25 mouse cellular contexts compared by ENCODE assay signal in genomic region chr8:86449870-86450515, GRCm38 (mm10).
DNase-seq lines count a peak whose midpoint lies in the region; ATAC-seq and TF ChIP-seq lines count a peak whose summit lies in the region.
"Had no signal": no experiment of that assay in that cellular context is flagged by ENCODE, and none has a peak within 500 bp of the region (broad histone marks: within the 10 kb centered on the region; RNA-seq: fewer than 3 reads in every experiment).

No protein-coding gene starts in this region.

- H3K9me3 ChIP-seq in intestine, embryonic 14.5 days (ENCODE audit: control insufficient read depth, low read length): no peaks in the 10 kb centered on the region
- H3K9me3 ChIP-seq in intestine, postnatal 0 days (ENCODE audit: control insufficient read depth): no peaks in the 10 kb centered on the region
- H3K9me3 ChIP-seq in limb, embryonic 10.5 days (replicated peaks): no peaks in the 10 kb centered on the region
- no peaks in the 10 kb centered on the region for H3K9me3 ChIP-seq in kidney, embryonic 16.5 days (ENCODE audit: low read length)
- H3K9me3 ChIP-seq: embryonic facial prominence, embryonic 12.5 days; embryonic facial prominence, embryonic 15.5 days; forebrain, embryonic 12.5 days; forebrain, embryonic 15.5 days; G1E; hindbrain, embryonic 15.5 days; intestine, embryonic 15.5 days had no signal

- peak; percentile 16 for DNase-seq in intestine, embryonic 14.5 days (ENCODE audit: low spot score)
- peak; percentile 97 for DNase-seq in 3T3-L1 (ENCODE audit: low read depth, low spot score)
- DNase-seq in NIH3T3 (ENCODE audit: low read depth): peak; percentile 80
- peak; percentile 10 for DNase-seq in limb, embryonic 10.5 days (ENCODE audit: low spot score)
- no peak for DNase-seq in cerebellum, adult 9-11 months
- no peak for DNase-seq in kidney, adult 8-10 months
- DNase-seq: adrenal gland, postnatal 10 days; adrenal gland, postnatal 36 days; cerebellum, adult 18-20 months; cerebellum, adult 9-10 months; cerebellum, postnatal 25 days; gastrocnemius, postnatal 25 days; heart, adult 18-20 months; kidney, adult 18-20 months had no signal

- H3K9ac ChIP-seq in intestine, embryonic 14.5 days (ENCODE audit: low read length): no peak overlapping the region
- no peak overlapping the region for H3K9ac ChIP-seq in intestine, postnatal 0 days (ENCODE audit: low read depth, low read length)
- H3K9ac ChIP-seq in kidney, embryonic 16.5 days (replicated peaks; ENCODE audit: low read length): no peak overlapping the region
- H3K9ac ChIP-seq: embryonic facial prominence, embryonic 12.5 days; embryonic facial prominence, embryonic 15.5 days; forebrain, embryonic 12.5 days; forebrain, embryonic 15.5 days; hindbrain, embryonic 12.5 days; hindbrain, embryonic 15.5 days; intestine, embryonic 15.5 days had no signal

- no peak for ATAC-seq in intestine, embryonic 14.5 days (replicated peaks; ENCODE audit: low FRiP score, low TSS enrichment, low read depth)
- ATAC-seq in intestine, postnatal 0 days: no peak
- no peak for ATAC-seq in kidney, embryonic 16.5 days (ENCODE audit: low FRiP score, low TSS enrichment)
- ATAC-seq: forebrain, embryonic 15.5 days; intestine, embryonic 15.5 days had no signal

- no peaks in the 10 kb centered on the region for H3K36me3 ChIP-seq in intestine, embryonic 14.5 days (ENCODE audit: control insufficient read depth, insufficient read depth, low read length)
- H3K36me3 ChIP-seq in intestine, postnatal 0 days (ENCODE audit: control insufficient read depth, insufficient read depth): no peaks in the 10 kb centered on the region
- no peaks in the 10 kb centered on the region for H3K36me3 ChIP-seq in limb, embryonic 10.5 days
- no peaks in the 10 kb centered on the region for H3K36me3 ChIP-seq in kidney, embryonic 16.5 days (ENCODE audit: insufficient read depth, low read length)
- H3K36me3 ChIP-seq: embryonic facial prominence, embryonic 12.5 days; embryonic facial prominence, embryonic 15.5 days; forebrain, embryonic 12.5 days; forebrain, embryonic 15.5 days; G1E; hindbrain, embryonic 12.5 days; hindbrain, embryonic 15.5 days; intestine, embryonic 15.5 days had no signal

- no peak for TF ChIP-seq CTCF in intestine, postnatal 0 days (IDR thresholded peaks at IDR 0.05; ENCODE audit: low read depth)

- no peak overlapping the region for H3K4me2 ChIP-seq in intestine, embryonic 14.5 days (ENCODE audit: low read length)
- H3K4me2 ChIP-seq in intestine, postnatal 0 days (replicated peaks; ENCODE audit: low read depth): no peak overlapping the region
- H3K4me2 ChIP-seq in kidney, embryonic 16.5 days (replicated peaks; ENCODE audit: low read depth, low read length): no peak overlapping the region
- H3K4me2 ChIP-seq: embryonic facial prominence, embryonic 12.5 days; embryonic facial prominence, embryonic 15.5 days; forebrain, embryonic 12.5 days; forebrain, embryonic 15.5 days; hindbrain, embryonic 12.5 days; hindbrain, embryonic 15.5 days; intestine, embryonic 15.5 days had no signal

- no peaks in the 10 kb centered on the region for H3K4me1 ChIP-seq in intestine, embryonic 14.5 days (replicated peaks; ENCODE audit: control insufficient read depth, insufficient read depth, low read length)
- no peaks in the 10 kb centered on the region for H3K4me1 ChIP-seq in intestine, postnatal 0 days (replicated peaks; ENCODE audit: control insufficient read depth, insufficient read depth, low read length)
- H3K4me1 ChIP-seq in limb, embryonic 10.5 days: no peaks in the 10 kb centered on the region
- no peaks in the 10 kb centered on the region for H3K4me1 ChIP-seq in kidney, embryonic 16.5 days (ENCODE audit: insufficient read depth, low read length)
- H3K4me1 ChIP-seq: embryonic facial prominence, embryonic 12.5 days; embryonic facial prominence, embryonic 15.5 days; forebrain, embryonic 12.5 days; forebrain, embryonic 15.5 days; hindbrain, embryonic 12.5 days; intestine, embryonic 15.5 days had no signal

- H3K27me3 ChIP-seq in intestine, embryonic 14.5 days (replicated peaks; ENCODE audit: control insufficient read depth, insufficient read depth, low read length): no peaks in the 10 kb centered on the region
- no peaks in the 10 kb centered on the region for H3K27me3 ChIP-seq in intestine, postnatal 0 days (replicated peaks; ENCODE audit: control insufficient read depth, insufficient read depth, low read length)
- no peaks in the 10 kb centered on the region for H3K27me3 ChIP-seq in limb, embryonic 10.5 days (ENCODE audit: low read depth, poor library complexity, severe bottlenecking)
- H3K27me3 ChIP-seq in kidney, embryonic 16.5 days (ENCODE audit: insufficient read depth, low read length): no peaks in the 10 kb centered on the region
- H3K27me3 ChIP-seq: embryonic facial prominence, embryonic 12.5 days; embryonic facial prominence, embryonic 15.5 days; forebrain, embryonic 12.5 days; forebrain, embryonic 15.5 days; hindbrain, embryonic 12.5 days; hindbrain, embryonic 15.5 days; intestine, embryonic 15.5 days had no signal

- 95% methylated on average over 4 of the region's 4 CpGs for WGBS in intestine, embryonic 14.5 days
- 96% methylated on average over 4 of the region's 4 CpGs for WGBS in intestine, postnatal 0 days
- WGBS in limb, embryonic 10.5 days: 97% methylated on average over 4 of the region's 4 CpGs
- 93% methylated on average over 4 of the region's 4 CpGs for WGBS in kidney, embryonic 16.5 days

- no peak overlapping the region for H3K27ac ChIP-seq in intestine, embryonic 14.5 days (ENCODE audit: low read depth)
- H3K27ac ChIP-seq in intestine, postnatal 0 days (ENCODE audit: low read depth, low read length): no peak overlapping the region
- no peak overlapping the region for H3K27ac ChIP-seq in limb, embryonic 10.5 days
- H3K27ac ChIP-seq in kidney, embryonic 16.5 days (ENCODE audit: low read length): no peak overlapping the region
- H3K27ac ChIP-seq: embryonic facial prominence, embryonic 12.5 days; embryonic facial prominence, embryonic 15.5 days; forebrain, embryonic 12.5 days; forebrain, embryonic 15.5 days; hindbrain, embryonic 12.5 days; hindbrain, embryonic 15.5 days; intestine, embryonic 15.5 days had no signal

- no peak overlapping the region for H3K4me3 ChIP-seq in intestine, embryonic 14.5 days (ENCODE audit: low read depth, low read length)
- no peak overlapping the region for H3K4me3 ChIP-seq in intestine, postnatal 0 days (ENCODE audit: low read depth, low read length)
- H3K4me3 ChIP-seq in limb, embryonic 10.5 days: no peak overlapping the region
- no peak overlapping the region for H3K4me3 ChIP-seq in kidney, embryonic 16.5 days (ENCODE audit: low read length)
- H3K4me3 ChIP-seq: embryonic facial prominence, embryonic 12.5 days; embryonic facial prominence, embryonic 15.5 days; erythroblast, embryonic 14.5 days; forebrain, embryonic 12.5 days; forebrain, embryonic 15.5 days; hindbrain, embryonic 12.5 days; hindbrain, embryonic 15.5 days; intestine, embryonic 15.5 days had no signal

Comparison
In these comparisons a context has a peak if more than half of its experiments do, and no peak if none do; other contexts are left out.
1. DNase-seq: peak in intestine, embryonic 14.5 days (single experiment), 3T3-L1 (single experiment), NIH3T3 (single experiment) and limb, embryonic 10.5 days (single experiment); none in cerebellum, adult 9-11 months (single experiment) and kidney, adult 8-10 months (0 of 2).